Mouse (Mus musculus) embryonic facial prominence, embryonic 13.5 days (tissue): ENCODE measurements around the gene Hsf5. TPM values are rescaled to one million over a fixed set of nuclear protein-coding genes. Genes with fewer than 3 reads are reported as not detected.

Source experiments
- ATAC-seq: fragments of 200-750 bp; cut with Nextera tagmentation; 2 replicates; pipeline ENCODE4 v1.8.0; 2017; ENCODE audit warnings: low read depth; ENCODE audit not compliant: insufficient number of reproducible peaks, insufficient read depth, low FRiP score, low TSS enrichment
- H3K27ac ChIP-seq: fragments of 300-500 bp; sonication (generic); 2 replicates; pipeline ENCODE4 v1.5.1; 2015; ENCODE audit warnings: moderate library complexity, mild to moderate bottlenecking, inconsistent platforms
- H3K27me3 ChIP-seq: fragments of 300-500 bp; sonication (generic); 2 replicates; pipeline ENCODE4 v1.6.1; 2015; ENCODE audit warnings: mild to moderate bottlenecking, inconsistent platforms
- H3K36me3 ChIP-seq: fragments of 300-500 bp; sonication (generic); 2 replicates; pipeline ENCODE4 v1.6.1; 2015; ENCODE audit warnings: mild to moderate bottlenecking, inconsistent platforms
- H3K4me1 ChIP-seq: fragments of 300-500 bp; sonication (generic); 2 replicates; pipeline ENCODE4 v1.6.1; 2015; ENCODE audit warnings: inconsistent platforms
- H3K4me2 ChIP-seq: fragments of 300-500 bp; sonication (generic); 2 replicates; pipeline ENCODE4 v1.6.1; 2015; ENCODE audit warnings: moderate library complexity, mild to moderate bottlenecking, inconsistent platforms
- H3K4me3 ChIP-seq: fragments of 300-500 bp; sonication (generic); 2 replicates; pipeline ENCODE4 v1.5.1; 2015; ENCODE audit warnings: mild to moderate bottlenecking, inconsistent platforms
- H3K9ac ChIP-seq: fragments of 300-500 bp; sonication (generic); 2 replicates; pipeline ENCODE4 v1.6.1; 2015; ENCODE audit warnings: mild to moderate bottlenecking, inconsistent platforms
- H3K9me3 ChIP-seq: fragments of 300-500 bp; sonication (generic); 2 replicates; pipeline ENCODE4 v1.6.1; 2016; ENCODE audit warnings: inconsistent platforms
- WGBS: fragments of 180-500 bp; shearing (Covaris S2); methylation state at CpG from one replicate; pipeline ENCODE4 v1.1.7; 2015; ENCODE audit warnings: mixed read lengths; 5-methylcytosine and 5-hydroxymethylcytosine counted together
- polyA plus RNA-seq: library from polyadenylated mRNA; unstranded; fragments of >200 nt; fragmentation: Nextera tagmentation; extraction: Ambion mirVana; gene quantifications from 2 replicates; pipeline ENCODE4 v1.2.1, GENCODE M21; 2015

The Hsf5 gene
- polyA plus RNA-seq, 1 experiment from 2014 or later: 0.25 TPM

DNA sequence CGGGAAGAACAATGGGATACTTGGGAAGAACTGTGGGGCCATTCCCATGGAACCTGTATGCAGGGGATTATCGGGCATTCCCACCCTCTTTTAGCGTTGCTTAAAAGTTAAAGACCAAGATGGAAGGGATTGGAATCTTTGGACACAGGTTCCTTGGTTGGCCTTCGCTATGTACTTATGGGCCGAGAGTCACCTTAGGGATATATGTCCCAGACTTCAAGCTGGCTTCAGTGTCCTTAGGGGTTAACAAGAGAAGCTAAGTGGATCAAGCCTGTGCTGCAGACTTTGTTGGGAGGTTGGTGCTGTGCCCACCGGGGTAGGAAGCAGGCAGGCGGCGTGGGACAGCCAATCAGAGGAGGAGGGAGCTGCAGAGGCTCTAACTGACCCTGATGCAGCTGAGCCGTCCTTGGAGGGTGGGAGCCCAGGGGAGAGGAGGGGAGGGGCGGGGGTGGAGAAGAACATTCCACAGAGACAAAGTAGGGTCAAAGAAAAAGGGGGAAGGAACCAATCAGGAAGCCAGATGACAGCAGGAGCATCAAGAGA lies 36.4 kb upstream of the Hsf5 start:
- Histone ChIP-seq H3K36me3 (no peaks in the 10 kb centered on the region), H3K9ac (no peak overlapping the region), H3K27me3 (peaks cover 16% of the 10 kb centered on the region), H3K4me2 (no peak overlapping the region), H3K27ac (no peak overlapping the region), H3K4me1 (peaks cover 18% of the 10 kb centered on the region), H3K4me3 (no peak overlapping the region), H3K9me3 (no peaks in the 10 kb centered on the region)
- no peak for ATAC-seq
- WGBS: 47% methylated on average over 10 of the region's 10 CpGs

DNA sequence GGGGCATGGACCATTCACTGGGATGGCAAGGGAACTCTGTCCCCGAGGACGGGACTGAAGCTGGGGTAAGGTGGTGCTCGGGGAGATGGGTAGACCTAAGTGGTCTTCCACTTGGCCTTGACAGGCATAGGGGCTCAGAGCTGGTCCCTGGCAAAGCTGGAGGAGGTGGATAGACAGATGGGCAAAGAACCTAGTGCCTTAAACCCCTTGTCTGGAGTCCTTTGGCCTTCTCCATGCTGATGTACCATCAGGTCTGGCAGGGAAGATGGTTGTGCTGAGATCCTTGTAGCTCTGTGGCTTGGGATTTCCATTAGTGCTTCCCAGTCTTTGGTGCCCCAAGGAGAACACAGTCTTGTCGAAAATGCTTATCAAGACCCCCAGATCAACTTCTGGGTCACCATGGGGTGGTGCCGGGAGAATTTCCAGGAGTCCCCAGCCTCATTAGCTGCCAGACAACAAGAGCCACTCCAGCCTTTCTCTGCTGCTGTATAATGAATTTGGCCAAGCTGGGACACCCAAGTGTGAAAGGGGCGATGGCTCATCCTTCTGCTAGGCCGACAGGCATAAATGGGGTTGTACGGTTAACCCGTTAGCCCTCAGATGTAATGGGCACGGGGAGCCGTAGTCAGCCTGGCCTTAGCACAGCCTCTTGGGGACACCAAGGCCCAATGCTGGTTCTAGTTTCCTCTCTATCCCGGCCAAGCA lies 35.7 kb upstream of the Hsf5 start:
- no peak overlapping the region for H3K27ac ChIP-seq
- WGBS: 84% methylated on average over 12 of the region's 12 CpGs
- H3K4me1 ChIP-seq: peaks cover 18% of the 10 kb centered on the region
- H3K9ac ChIP-seq: 0 out of 2 replicates have a peak overlapping the region, but pooled peaks have one; percentile 21
- H3K27me3 ChIP-seq: peaks cover 16% of the 10 kb centered on the region
- no peak overlapping the region for H3K4me3 ChIP-seq
- H3K36me3 ChIP-seq: no peaks in the 10 kb centered on the region
- H3K4me2 ChIP-seq: no peak overlapping the region
- no peaks in the 10 kb centered on the region for H3K9me3 ChIP-seq
- ATAC-seq: no peak

DNA sequence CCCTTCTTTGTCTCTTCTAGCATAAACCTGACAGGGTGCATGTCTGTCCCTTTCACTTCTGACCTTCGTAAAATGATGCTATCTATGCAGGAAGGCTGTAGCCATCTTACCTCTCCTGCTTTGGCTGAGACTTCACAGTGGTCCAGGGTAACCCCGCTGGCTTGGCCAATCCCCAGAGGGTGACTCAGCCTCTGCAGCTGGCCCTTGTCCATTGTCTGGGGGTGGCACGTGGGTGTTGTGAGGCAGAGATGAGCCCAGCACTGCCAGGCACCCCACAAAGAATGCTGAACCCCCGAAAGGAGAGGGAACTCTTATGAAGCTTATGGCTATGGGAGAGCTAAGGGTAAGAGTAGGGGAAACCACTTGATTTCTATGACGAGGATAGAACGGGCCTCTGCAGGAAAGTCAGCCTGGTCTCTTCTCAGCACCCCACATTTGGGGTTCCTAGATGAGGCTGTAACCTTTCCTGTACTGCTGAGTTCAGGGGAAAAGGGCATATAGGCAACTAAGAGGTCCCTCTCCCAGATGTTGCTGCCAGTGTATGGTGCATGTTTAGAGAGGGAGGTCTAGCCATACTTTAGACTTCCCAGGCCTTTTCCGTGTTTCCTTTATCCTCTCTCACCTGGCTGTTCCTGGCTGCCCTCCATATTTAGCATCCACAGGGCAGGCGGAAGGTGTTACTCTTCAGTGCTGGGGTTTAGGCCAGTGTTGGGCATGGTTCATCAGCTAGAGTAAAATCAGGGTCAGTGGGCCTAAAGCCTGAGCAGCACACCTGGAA lies 34.8 kb upstream of the Hsf5 start:
- Histone ChIP-seq H3K4me1 (peaks cover 18% of the 10 kb centered on the region), H3K9ac (peak overlapping the region; percentile 21; the same call in 1 of the 2 replicates), H3K36me3 (no peaks in the 10 kb centered on the region), H3K27me3 (peaks cover 14% of the 10 kb centered on the region), H3K9me3 (no peaks in the 10 kb centered on the region), H3K4me3 (no peak overlapping the region), H3K27ac (no peak overlapping the region), H3K4me2 (no peak overlapping the region)
- WGBS: 80% methylated on average over 8 of the region's 8 CpGs
- ATAC-seq: no peak

DNA sequence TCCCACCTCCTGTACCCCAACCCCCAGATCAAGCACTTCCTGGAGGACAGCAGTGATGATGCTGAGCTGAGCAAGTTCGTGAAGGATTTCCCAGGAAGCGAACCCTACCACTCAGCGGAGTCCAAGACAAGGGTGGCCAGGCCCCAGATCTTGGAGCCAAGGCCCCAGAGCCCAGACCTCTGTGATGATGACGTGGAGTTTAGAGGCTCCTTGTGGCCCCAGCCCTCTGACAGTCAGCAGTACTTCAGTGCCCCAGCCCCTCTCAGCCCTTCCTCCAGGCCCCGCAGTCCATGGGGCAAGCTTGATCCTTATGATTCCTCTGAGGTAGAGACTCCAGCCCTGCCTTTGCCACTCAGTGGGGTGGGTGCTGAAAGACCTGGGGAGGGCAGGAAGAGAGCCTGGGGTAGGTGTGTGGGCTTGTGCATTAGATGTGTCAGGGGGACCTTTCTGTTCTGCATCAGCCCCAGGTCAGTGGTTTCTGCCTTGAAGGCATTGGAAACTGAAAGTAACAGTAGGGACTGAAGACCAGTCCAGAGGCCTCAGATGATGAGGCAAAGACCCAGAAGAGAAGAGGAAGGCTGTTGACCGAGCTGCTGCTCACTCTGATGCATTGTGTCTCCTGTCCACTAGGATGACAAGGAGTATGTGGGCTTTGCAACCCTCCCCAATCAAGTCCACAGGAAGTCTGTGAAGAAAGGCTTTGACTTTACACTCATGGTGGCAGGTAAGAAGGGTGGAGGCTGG lies 33.5 kb upstream of the Hsf5 start:
- Histone ChIP-seq H3K4me2 (no peak overlapping the region), H3K4me1 (peaks cover 4% of the 10 kb centered on the region; the same call in 1 of the 2 replicates), H3K27me3 (peaks cover 8% of the 10 kb centered on the region), H3K36me3 (no peaks in the 10 kb centered on the region), H3K27ac (no peak overlapping the region), H3K9me3 (no peaks in the 10 kb centered on the region), H3K4me3 (no peak overlapping the region), H3K9ac (no peak overlapping the region)
- 82% methylated on average over 6 of the region's 6 CpGs for WGBS
- no peak for ATAC-seq

DNA sequence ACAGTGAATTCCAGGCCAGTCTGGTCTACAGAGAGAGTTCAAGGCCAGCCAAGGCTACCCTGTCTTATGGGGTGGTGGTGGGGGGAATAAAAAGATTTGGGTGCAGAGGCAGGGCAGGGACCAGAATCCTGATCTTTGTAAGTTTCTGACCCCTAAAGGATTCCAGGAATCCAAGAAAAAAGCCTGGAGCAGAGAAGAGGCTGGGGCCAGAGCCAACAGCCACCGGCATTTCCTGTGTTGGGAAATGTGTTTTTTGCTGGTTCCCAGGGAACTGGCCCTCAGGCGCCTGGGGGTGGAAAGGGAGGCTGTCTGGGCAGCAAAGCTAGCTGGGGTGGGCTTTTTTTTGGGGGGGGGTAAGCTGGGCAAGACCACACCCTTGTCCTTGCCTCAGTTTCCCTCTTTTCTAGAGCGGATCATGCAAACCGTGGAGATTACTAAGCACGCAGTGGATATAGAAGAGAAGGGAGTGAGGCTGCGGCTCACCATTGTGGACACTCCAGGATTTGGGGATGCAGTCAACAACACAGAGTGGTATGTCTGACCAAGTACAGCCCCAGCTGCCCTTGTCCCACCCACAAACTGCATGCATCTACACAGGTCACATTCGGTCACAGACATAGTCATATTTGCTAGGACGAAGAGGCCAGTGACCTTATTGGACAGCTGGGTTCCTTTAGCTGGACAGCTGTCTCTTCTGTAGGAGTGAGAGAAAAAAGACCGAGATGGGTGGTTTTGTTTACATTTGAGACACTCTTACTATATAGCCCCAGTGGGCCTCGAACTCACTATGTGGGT lies 32.1 kb upstream of the Hsf5 start:
- peaks cover 12% of the 10 kb centered on the region for H3K4me1 ChIP-seq
- H3K9ac ChIP-seq: no peak overlapping the region
- ATAC-seq: no peak
- H3K36me3 ChIP-seq: no peaks in the 10 kb centered on the region
- 77% methylated on average over 10 of the region's 10 CpGs for WGBS
- H3K4me3 ChIP-seq: no peak overlapping the region
- H3K27me3 ChIP-seq: no peaks in the 10 kb centered on the region; the same call in 1 of the 2 replicates
- H3K4me2 ChIP-seq: no peak overlapping the region
- H3K9me3 ChIP-seq: no peaks in the 10 kb centered on the region
- no peak overlapping the region for H3K27ac ChIP-seq

DNA sequence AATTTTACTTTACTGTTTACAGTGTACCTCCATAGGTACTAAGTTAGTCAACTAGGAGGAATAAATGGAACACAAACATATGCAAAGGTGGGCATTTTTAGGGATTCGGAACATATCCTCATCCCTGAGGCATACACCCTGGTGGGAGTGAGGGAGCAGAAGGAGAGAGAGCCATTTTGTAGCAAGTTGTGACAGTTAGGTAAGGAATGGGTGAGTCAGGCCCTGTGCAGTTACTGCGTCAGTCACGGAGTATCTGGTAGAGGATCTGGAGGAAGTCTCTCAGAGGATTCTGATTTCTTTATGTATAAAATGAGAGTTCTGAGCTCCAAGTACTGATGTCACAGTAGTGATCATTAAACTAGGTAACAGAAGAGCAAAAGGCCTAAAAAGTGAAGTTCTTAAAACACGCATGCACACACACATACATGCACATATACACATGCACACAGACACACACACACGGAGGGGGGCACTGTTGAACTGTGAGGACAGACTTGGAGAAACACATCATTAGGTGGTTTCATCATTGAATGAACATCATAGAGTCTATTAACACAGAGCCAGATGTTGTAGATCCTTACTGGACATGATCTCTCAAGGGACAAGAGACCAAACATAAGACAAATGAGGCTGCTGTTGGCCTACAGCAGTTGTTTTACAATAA lies 29.6 kb upstream of the Hsf5 start:
- H3K4me2 ChIP-seq: no peak overlapping the region
- no peak overlapping the region for H3K9ac ChIP-seq
- H3K36me3 ChIP-seq: no peaks in the 10 kb centered on the region
- WGBS: 87% methylated on average over 5 of the region's 5 CpGs
- no peak overlapping the region for H3K27ac ChIP-seq
- no peak for ATAC-seq
- no peaks in the 10 kb centered on the region for H3K9me3 ChIP-seq
- no peaks in the 10 kb centered on the region for H3K27me3 ChIP-seq
- no peak overlapping the region for H3K4me3 ChIP-seq
- H3K4me1 ChIP-seq: peaks cover 22% of the 10 kb centered on the region

DNA sequence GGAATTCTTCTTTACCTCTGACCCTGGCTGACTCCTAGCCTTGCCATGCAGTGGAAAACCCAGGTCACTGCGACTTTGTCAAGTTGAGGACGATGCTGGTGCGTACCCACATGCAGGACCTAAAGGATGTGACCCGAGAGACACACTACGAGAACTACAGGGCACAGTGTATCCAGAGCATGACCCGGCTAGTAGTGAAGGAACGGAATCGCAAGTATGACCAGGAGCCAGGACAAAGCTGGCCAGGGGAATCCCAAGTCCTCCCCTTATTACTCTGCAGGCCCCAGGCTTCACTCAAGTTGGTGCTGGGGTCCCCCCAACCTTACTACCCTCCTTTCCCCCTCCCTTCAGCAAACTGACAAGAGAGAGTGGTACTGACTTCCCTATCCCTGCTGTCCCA lies 27.4 kb upstream of the Hsf5 start:
- Histone ChIP-seq H3K27ac (no peak overlapping the region), H3K36me3 (0 out of 2 replicates have a peak, but pooled peaks cover 8% of the 10 kb centered on the region), H3K27me3 (no peaks in the 10 kb centered on the region), H3K4me3 (no peak overlapping the region), H3K4me1 (peaks cover 44% of the 10 kb centered on the region), H3K9ac (peak overlapping the region; percentile 91; the same call in 1 of the 2 replicates), H3K9me3 (no peaks in the 10 kb centered on the region), H3K4me2 (peak overlapping the region; percentile 81)
- ATAC-seq: no peak
- WGBS: 90% methylated on average over 8 of the region's 8 CpGs

DNA sequence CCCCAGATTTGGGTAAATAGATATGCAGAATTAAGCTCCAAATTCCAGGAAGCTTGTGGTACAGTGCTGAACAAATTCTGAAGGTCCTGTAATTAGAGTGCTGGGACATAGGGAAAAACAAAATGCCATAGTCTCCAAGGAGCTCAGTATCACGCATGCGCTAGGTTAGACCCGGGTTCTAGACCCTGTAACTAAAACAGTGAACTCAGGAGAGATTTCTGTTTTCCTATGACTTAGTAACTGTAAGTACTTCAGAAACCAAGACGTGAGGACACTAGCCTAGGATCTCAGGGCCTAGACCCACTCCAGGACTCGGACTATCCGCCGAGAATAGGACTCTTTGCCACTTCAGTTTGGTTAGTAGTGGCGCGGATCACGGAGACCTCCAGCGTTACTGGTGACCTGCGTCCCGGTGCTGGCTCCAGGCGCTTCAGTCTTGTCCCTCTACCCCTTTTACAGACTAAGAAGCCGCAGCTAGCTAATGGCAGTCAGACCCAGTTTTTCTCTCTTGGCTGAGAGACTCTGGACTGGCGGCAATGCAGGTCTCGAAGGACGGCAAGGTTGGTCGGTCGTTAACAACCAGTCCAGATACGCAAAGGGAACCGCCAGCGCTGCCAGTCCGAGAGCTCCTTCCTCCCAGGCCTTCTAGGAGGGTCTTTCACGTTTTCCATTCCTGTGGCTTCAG lies 26.0 kb upstream of the Hsf5 start:
- Histone ChIP-seq H3K27ac (peak overlapping the region; percentile 96), H3K4me3 (peak overlapping the region; percentile 82), H3K4me2 (peak overlapping the region; percentile 81), H3K4me1 (peaks cover 54% of the 10 kb centered on the region), H3K9me3 (no peaks in the 10 kb centered on the region), H3K27me3 (no peaks in the 10 kb centered on the region), H3K36me3 (0 out of 2 replicates have a peak, but pooled peaks cover 8% of the 10 kb centered on the region), H3K9ac (peak overlapping the region; percentile 91)
- ATAC-seq: no peak
- WGBS: 2% methylated on average over 25 of the region's 25 CpGs

DNA sequence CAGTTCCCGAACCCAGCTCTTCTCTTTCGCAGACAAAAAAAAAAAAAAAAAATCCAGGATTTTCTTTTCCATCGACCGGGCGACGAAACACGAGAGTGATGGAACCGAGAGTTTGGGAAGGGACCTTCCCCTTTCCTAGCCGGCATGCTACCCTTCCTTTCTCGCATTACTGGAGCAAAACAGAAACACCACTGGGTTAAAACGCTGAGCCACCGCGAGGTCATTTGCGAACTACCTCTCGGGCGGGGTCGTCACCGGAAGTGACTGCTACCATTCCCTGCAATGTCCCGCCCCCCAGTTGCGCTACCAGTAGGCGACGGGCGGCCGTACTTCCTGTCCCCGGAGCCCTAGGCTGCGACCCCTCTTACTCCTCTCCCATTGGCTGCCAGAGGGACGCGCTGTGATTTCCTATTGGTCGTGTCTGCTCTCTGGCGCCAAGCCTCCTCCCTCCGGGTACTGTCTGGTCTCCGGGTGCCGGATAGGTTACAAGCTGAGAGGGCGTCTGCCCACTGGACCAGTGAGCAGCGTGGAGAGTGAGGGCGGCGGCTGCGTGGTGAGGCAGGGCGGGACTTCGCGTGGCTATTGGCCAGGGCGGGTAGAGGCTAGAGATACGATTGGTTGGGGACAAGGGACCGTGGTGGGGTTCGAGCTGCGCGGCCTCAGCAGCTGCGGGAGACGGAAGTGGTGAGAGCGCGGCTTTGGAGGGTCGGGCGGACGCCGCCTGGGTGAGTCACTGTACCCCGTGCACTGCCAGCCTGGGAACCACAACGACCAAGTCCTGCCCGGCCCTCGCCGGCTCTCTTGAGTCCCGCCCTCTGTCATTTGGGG lies 25.2 kb upstream of the Hsf5 start, which contains the start of gene Mtmr4:
Gene Mtmr4 (plus strand): TSS at position 637 of the 828 bp plus-strand sequence.
- ATAC-seq: peak; percentile 98
- under 1% methylated on average over 61 of the region's 61 CpGs for WGBS
- Histone ChIP-seq H3K9ac (peak within 1 kb of the TSS; percentile 91), H3K27me3 (no peaks in the 10 kb centered on the region), H3K9me3 (no peaks in the 10 kb centered on the region), H3K4me1 (peaks cover 62% of the 10 kb centered on the region), H3K4me2 (peak within 1 kb of the TSS; percentile 95), H3K36me3 (0 out of 2 replicates have a peak, but pooled peaks cover 8% of the 10 kb centered on the region), H3K27ac (peak within 1 kb of the TSS; percentile 96), H3K4me3 (peak within 1 kb of the TSS; percentile 82)
